Mouse (Mus musculus): Measurements from ENCODE around the gene Jpt1.

DNA sequence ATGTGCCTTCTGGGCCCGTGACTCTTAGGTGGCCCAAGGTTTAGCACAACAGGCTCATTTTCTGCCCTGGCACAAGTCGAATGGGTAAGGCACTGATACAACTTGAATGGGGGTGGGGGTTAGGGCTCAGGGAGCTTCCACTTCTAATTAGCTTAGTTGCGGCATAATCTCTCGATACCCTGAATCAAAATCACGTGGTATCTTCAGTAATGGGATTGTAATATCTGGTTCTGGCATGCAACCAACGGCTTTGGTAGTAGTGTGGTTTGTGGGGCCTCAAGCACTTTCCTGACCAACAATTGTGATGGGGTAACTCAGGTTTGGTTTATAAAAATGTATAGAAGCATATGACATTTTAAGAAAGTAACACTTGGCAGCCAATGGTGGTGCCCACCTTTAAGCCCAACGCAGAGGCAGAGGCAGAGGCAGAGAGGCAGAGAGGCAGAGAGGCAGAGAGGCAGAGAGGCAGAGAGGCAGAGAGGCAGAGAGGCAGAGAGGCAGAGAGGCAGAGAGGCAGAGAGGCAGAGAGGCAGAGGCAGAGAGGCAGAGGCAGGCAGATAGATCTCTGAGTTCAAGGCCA, 61.8 kb downstream of the Jpt1 start:
- no peak for TF ChIP-seq POLR2A (IDR thresholded peaks at IDR 0.05; ENCODE audit: borderline replicate concordance, extremely low read depth, insufficient read depth, insufficient read length, poor library complexity, severe bottlenecking)
- TF ChIP-seq CTCF (IDR thresholded peaks at IDR 0.05; ENCODE audit: borderline replicate concordance, extremely low read depth, insufficient read depth, insufficient read length): no peak

Measured in brain, embryonic 14.5 days (tissue).